Mouse (Mus musculus) B cell, adult 62 days (primary cell): ENCODE measurements around the gene Edem3. TPM values are rescaled to one million over a fixed set of nuclear protein-coding genes. Genes with fewer than 3 reads are reported as not detected.

Experiments
- total RNA-seq: library from RNA; stranded (reverse); gene quantifications from 4 replicates; pipeline ENCODE4 v1.2.4, GENCODE M21; 2023

The Edem3 gene
- total RNA-seq = 28.0 to 32.7 TPM (median 31.2 TPM) in 4 replicates

GRCm38 (mm10) chr1:151754881-151755659, at the start of gene Edem3:
Gene Edem3, plus strand, starts transcription at chr1:151755371.

Other genes starting within 250 kb of the Edem3 start
- gene Fam129a, start 184.2 kb upstream of the Edem3 start, total RNA-seq = 1.4 to 3.1 TPM (median 2.5 TPM) in 4 replicates